Mouse (Mus musculus): ENCODE measurements around the gene Cryga. TPM values are rescaled to one million over a fixed set of nuclear protein-coding genes. Genes with fewer than 3 reads are reported as not detected.

Gene Cryga
- not detected in 2 replicates for total RNA-seq (2015; ENCODE audit: low replicate concordance)
- not detected in 2 replicates for total RNA-seq (2017; ENCODE audit: low replicate concordance)

GRCm38 (mm10) chr1:65103273-65103672 is at the start of gene Cryga:
TSS of gene Cryga (minus strand) at chr1:65103373.
- ATAC-seq (replicated peaks; ENCODE audit: low FRiP score, poor library complexity, severe bottlenecking) = no peak

- no peak for ATAC-seq (replicated peaks; ENCODE audit: low FRiP score, poor library complexity, severe bottlenecking)
Measured at GRCm38 (mm10) chr1:65147971-65148370, 44.8 kb upstream of the Cryga start.

- ATAC-seq (replicated peaks; ENCODE audit: low FRiP score, poor library complexity, severe bottlenecking) = no peak
Measured at GRCm38 (mm10) chr1:65147326-65147725, 44.2 kb upstream of the Cryga start.

- ATAC-seq (replicated peaks; ENCODE audit: low FRiP score, poor library complexity, severe bottlenecking) = no peak
Measured at GRCm38 (mm10) chr1:65146601-65147000, 43.4 kb upstream of the Cryga start.

GRCm38 (mm10) chr1:65144783-65145182 is 41.6 kb upstream of the Cryga start:
- ATAC-seq (replicated peaks; ENCODE audit: low FRiP score, poor library complexity, severe bottlenecking) = no peak

GRCm38 (mm10) chr1:65137560-65137959 is 34.4 kb upstream of the Cryga start:
- ATAC-seq (replicated peaks; ENCODE audit: low FRiP score, poor library complexity, severe bottlenecking) = no peak

GRCm38 (mm10) chr1:65132833-65133232 is 29.7 kb upstream of the Cryga start:
- ATAC-seq (replicated peaks; ENCODE audit: low FRiP score, poor library complexity, severe bottlenecking) = no peak

GRCm38 (mm10) chr1:65131671-65132070 is 28.5 kb upstream of the Cryga start:
- ATAC-seq (replicated peaks; ENCODE audit: low FRiP score, poor library complexity, severe bottlenecking) = no peak

- ATAC-seq (replicated peaks; ENCODE audit: low FRiP score, poor library complexity, severe bottlenecking) = no peak
Measured at GRCm38 (mm10) chr1:65130226-65130625, 27.1 kb upstream of the Cryga start.

- ATAC-seq (replicated peaks; ENCODE audit: low FRiP score, poor library complexity, severe bottlenecking) = no peak
Measured at GRCm38 (mm10) chr1:65129634-65130180, 26.5 kb upstream of the Cryga start.

- ATAC-seq (replicated peaks; ENCODE audit: low FRiP score, poor library complexity, severe bottlenecking) = no peak
Measured at GRCm38 (mm10) chr1:65122574-65123372, 19.6 kb upstream of the Cryga start, which contains the start of gene D630023F18Rik. TSS of gene D630023F18Rik (minus strand) at chr1:65123214.

GRCm38 (mm10) chr1:65119438-65119837 is 16.3 kb upstream of the Cryga start, which contains the start of gene Gm28845:
TSS of gene Gm28845 (minus strand) at chr1:65119558.
- ATAC-seq (replicated peaks; ENCODE audit: low FRiP score, poor library complexity, severe bottlenecking) = no peak

GRCm38 (mm10) chr1:65118150-65118913 is 15.2 kb upstream of the Cryga start:
- ATAC-seq (replicated peaks; ENCODE audit: low FRiP score, poor library complexity, severe bottlenecking) = no peak

- no peak for ATAC-seq (replicated peaks; ENCODE audit: low FRiP score, poor library complexity, severe bottlenecking)
Measured at GRCm38 (mm10) chr1:65113536-65114172, 10.5 kb upstream of the Cryga start.

- no peak for ATAC-seq (replicated peaks; ENCODE audit: low FRiP score, poor library complexity, severe bottlenecking)
Measured at GRCm38 (mm10) chr1:65112807-65113196, 9.6 kb upstream of the Cryga start.

- peak; percentile 70; the same call in 1 of the 2 replicates for ATAC-seq (replicated peaks; ENCODE audit: low FRiP score, poor library complexity, severe bottlenecking)
Measured at GRCm38 (mm10) chr1:65112031-65112806, 9.0 kb upstream of the Cryga start.

- ATAC-seq (replicated peaks; ENCODE audit: low FRiP score, poor library complexity, severe bottlenecking) = no peak
Measured at GRCm38 (mm10) chr1:65109756-65110435, 6.7 kb upstream of the Cryga start.

- no peak for ATAC-seq (replicated peaks; ENCODE audit: low FRiP score, poor library complexity, severe bottlenecking)
Measured at GRCm38 (mm10) chr1:65109196-65109595, 6.0 kb upstream of the Cryga start.

Data from erythroblast, adult 5-6 weeks (primary cell).